Mouse (Mus musculus): ENCODE measurements around the gene Thegl. TPM values are rescaled to one million over a fixed set of nuclear protein-coding genes. Genes with fewer than 3 reads are reported as not detected.
"Not testable (repeated sequence)": the region's sequence is repeated elsewhere in the genome, so short reads cannot be mapped to it uniquely, and the experiment has no call there.

Thegl gene
- total RNA-seq (2021), result 1 to 10 TPM; 1.4 to 1.6 TPM
- long read RNA-seq, experiment 1, partial matches to known transcripts, result 2 of 3 reads
- long read RNA-seq, experiment 1, other reads (novel, unspliced or antisense), result 1 of 3 reads
- long read RNA-seq, experiment 2, partial matches to known transcripts, result 4 of 5 reads
- long read RNA-seq, experiment 2, other reads (novel, unspliced or antisense), result 1 of 5 reads

DNA sequence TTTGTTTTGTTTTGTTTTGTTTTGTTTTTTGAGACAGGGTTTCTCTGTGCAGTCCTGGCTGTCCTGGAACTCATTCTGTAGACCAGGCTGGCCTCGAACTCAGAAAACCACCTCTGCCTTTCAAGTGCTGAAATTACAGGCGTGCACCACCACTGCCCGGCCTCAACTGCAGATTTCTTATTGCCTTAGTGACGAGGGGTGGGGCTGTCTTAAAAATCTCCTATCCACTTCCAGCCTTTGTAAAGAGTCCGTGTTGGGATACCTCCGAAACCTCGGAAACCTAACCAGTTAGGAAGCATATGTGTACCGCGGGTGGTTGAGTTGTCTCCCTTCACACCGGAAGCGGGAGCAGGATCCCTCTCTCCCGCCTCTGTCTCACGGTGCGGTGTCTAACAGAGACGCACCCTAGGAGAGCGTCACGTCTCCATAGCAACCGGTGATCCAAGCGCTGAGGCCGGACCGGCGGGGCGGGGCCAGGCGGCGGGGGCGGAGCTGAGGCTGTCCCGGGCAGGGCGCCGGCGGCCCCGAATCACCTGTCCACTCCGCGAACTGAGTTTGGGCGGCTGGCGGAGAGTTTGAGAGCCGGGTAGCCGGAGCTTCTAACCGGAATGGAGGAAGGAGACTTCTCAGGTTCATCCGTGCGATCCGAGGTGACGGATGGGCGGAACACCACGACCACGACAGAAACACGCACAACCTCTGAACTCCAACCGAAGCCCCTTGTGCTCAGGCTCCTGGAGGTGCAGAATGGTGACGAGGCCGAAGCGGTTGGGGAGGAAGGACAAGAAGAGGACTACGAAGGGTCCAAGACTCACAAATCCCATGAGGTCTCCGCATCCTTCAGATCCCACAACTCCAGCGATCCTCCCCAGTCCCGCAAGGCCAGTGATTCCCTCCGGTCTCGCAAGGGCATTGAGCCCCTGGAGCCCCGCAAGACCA is at the start of gene Thegl:
TSS of gene Thegl (plus strand) at position 480 of the 939 bp plus-strand sequence.
- no peak within 1 kb of the TSS for H3K27ac ChIP-seq
- DNase-seq (ENCODE audit: low spot score in 2 of 2), result peak; percentile 67 to 70
- TF ChIP-seq CTCF (conservative IDR thresholded peaks at IDR 0.05), result no peak
- peak within 1 kb of the TSS; percentile 69 for H3K4me3 ChIP-seq

DNA sequence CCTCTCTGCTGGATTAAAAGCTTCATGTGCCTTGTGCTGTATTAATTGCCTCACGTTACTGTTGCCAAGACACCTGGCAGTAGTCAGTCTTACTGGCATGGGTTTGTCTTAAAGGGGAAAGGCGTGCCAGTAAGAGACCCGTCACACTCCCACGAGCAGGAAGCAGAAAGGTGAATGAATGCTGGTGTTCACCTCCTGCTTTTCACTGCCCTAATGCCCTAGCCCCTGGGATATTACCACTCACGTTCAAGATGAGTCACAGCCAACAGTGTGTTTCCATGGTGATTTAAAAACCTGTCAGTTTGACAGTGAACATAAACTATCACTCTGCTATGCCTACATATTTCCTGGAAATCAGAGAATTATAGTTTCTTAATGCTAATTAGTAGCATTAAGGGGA is 46.6 kb upstream of the Thegl start:
- no peak for TF ChIP-seq CTCF (conservative IDR thresholded peaks at IDR 0.05)
- H3K4me3 ChIP-seq, result no peak overlapping the region
- peak overlapping the region; percentile 10; the same call in 1 of the 2 replicates for H3K27ac ChIP-seq
- no peak for DNase-seq (ENCODE audit: low spot score in 2 of 2)

DNA sequence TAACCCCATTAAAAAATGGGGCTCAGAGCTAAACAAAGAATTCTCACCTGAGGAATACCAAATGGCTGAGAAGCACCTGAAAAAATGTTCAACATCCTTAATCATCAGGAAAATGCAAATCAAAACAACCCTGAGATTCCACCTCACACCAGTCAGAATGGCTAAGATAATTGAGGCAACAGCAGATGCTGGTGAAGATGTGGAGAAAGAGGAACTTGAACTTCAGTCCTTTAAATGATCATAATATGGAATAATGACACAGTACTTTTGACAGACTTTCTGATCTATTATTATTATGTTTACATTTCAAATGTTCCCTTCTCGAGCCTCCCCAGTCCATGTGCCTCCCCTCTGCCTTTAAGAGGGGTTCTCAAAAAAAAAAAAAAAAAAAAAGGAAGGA is 44.7 kb upstream of the Thegl start:
- not testable (repeated sequence) for H3K27ac ChIP-seq; DNase-seq (ENCODE audit: low spot score in 2 of 2)

DNA sequence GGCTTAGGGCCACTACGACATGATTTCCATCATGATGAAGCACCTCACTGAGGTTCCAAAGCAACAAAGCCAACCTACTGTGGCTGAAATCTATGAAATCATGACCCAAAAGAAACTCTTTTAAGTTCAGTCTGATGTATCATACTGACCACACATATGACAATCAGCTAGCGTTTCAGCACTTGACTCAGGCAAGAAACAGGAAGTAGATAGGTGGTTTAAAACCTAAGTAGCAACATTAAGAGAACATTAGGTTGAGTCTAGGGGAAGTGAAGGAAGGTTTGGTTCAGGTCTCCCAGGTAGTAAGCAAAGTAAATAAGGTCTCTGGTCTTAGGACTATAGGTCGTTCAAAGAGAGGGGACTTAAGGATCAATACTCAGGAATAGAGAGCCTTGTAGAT is 42.3 kb upstream of the Thegl start:
- no peak for DNase-seq (ENCODE audit: low spot score in 2 of 2)
- H3K27ac ChIP-seq, result no peak overlapping the region
- no peak for TF ChIP-seq CTCF (conservative IDR thresholded peaks at IDR 0.05)
- H3K4me3 ChIP-seq, result peak overlapping the region; percentile 99

More for the DNA sequence above, 44.7 kb upstream of the Thegl start:
- not testable (repeated sequence) for H3K4me3 ChIP-seq

DNA sequence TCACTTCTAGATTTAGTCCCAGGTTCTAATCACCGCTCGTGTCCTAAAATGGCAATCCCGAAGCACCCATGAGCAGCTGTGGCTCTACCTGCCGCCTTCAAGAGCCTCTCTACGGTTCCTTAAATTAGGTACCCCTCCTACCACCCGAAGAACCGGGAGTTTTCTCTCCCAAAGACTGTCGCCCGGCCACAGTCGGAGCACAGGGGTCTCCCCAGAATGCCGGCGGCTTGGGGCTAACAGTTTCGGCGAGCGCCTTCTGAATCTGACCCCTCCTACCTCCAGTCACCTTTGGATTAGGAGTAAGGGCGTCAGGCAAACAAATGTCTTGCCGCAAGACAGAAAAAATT is 41.6 kb upstream of the Thegl start:
- Histone ChIP-seq H3K4me3 (peak overlapping the region; percentile 99), H3K27ac (peak overlapping the region; percentile 96)
- DNase-seq (ENCODE audit: low spot score in 2 of 2), result no peak
- no peak for TF ChIP-seq CTCF (conservative IDR thresholded peaks at IDR 0.05)

DNA sequence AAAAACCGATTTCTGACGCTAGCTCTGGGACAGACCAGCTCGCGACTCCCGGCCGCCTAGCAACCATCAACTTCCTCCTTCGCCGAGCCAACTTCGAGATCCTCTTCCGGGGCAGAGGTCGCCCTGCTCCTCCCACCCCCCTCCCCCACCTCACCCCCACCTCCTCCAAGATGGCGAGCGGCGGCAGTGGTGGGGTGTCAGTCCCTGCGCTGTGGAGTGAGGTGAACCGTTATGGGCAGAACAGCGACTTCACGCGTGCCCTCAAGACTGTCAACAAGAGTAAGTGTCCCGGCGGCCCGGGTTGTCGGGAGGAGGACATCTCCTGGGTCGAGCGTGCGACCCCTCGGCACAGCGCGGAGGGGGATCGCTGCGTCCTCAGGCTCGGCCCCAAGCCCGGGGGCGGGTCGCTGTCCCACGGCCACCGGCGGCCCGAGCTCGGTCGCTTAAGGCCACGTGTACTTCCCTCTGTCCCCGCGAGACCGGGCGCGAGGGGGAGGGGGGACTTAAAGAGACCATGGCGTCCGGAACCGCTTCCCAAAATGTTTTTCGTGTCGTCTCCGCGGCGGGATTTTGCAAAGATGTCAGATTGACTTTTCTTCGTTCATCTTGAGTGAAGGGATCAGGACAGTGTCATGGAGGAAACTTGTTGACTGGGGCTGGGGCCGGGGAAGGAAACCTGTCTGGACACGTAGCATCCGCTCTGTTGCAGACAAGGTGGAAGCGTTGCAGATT is 41.1 kb upstream of the Thegl start, which contains the start of gene Srp72:
TSS of gene Srp72 (plus strand) at position 130 of the 732 bp plus-strand sequence.
- peak; percentile 70 to 84 for DNase-seq (ENCODE audit: low spot score in 2 of 2)
- Histone ChIP-seq H3K27ac (peak within 1 kb of the TSS; percentile 96), H3K4me3 (peak within 1 kb of the TSS; percentile 99)
- TF ChIP-seq CTCF (conservative IDR thresholded peaks at IDR 0.05), result no peak

DNA sequence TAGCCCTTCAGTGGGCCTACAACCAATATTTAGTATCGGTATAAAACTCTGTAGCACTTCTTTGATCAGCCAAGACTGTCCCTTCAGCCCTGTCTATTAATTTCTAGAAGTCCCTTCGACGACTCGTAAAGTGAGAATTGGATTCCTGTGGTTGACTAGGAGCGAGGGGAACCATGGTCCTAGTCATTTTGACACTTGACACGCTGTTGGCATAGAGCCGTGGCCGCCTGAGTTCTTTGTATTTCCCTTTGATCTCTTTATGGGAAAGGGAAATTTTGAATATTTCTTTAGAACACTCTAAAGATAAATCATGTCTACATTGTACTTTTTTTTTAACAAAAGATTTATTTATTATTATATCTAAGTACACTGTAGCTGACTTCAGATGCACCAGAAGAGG is 40.1 kb upstream of the Thegl start:
- TF ChIP-seq CTCF (conservative IDR thresholded peaks at IDR 0.05), result peak; percentile 28
- H3K4me3 ChIP-seq, result peak overlapping the region; percentile 99
- DNase-seq (ENCODE audit: low spot score in 2 of 2), result no peak
- H3K27ac ChIP-seq, result no peak overlapping the region

DNA sequence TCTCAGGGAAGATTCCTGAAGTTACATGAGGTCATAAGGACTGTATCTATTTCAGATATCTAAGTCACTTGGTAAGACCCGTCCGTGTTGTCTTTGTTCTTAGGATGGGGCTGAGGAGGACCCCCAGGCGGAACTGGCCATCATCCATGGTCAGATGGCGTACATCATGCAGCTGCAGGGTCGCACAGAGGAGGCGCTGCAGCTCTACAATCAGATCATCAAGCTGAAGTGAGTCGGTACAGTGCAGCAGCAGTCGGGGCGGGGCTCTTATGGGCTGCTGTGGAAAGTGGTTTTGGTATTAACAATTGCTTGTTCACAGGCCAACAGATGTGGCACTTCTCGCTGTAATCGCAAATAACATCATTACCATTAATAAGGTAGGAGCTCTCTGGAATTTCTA is 31.8 kb upstream of the Thegl start:
- no peak for DNase-seq (ENCODE audit: low spot score in 2 of 2)
- no peak overlapping the region for H3K4me3 ChIP-seq
- TF ChIP-seq CTCF (conservative IDR thresholded peaks at IDR 0.05), result no peak
- H3K27ac ChIP-seq, result no peak overlapping the region

DNA sequence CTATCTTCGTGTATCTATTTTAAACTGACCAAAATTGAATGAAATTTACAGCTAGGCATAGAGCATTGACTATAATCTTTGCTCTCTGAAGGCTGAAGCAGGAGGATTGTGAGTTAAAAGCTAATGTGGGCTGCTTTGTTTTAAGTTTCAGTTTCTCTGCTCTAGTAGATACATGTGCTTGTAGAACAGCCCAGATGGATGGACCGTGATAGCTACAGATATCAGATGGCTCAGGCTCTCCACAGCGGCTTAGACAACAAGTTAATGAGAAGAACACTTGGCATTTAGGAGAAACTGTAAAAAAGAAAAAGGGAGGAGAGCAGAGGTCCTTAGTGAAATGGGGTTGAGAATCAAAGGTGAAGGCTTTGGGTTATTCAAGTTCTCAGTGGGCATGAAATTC is 25.0 kb upstream of the Thegl start:
- Histone ChIP-seq H3K27ac (no peak overlapping the region), H3K4me3 (no peak overlapping the region)
- TF ChIP-seq CTCF (conservative IDR thresholded peaks at IDR 0.05), result no peak
- no peak for DNase-seq (ENCODE audit: low spot score in 2 of 2)

DNA sequence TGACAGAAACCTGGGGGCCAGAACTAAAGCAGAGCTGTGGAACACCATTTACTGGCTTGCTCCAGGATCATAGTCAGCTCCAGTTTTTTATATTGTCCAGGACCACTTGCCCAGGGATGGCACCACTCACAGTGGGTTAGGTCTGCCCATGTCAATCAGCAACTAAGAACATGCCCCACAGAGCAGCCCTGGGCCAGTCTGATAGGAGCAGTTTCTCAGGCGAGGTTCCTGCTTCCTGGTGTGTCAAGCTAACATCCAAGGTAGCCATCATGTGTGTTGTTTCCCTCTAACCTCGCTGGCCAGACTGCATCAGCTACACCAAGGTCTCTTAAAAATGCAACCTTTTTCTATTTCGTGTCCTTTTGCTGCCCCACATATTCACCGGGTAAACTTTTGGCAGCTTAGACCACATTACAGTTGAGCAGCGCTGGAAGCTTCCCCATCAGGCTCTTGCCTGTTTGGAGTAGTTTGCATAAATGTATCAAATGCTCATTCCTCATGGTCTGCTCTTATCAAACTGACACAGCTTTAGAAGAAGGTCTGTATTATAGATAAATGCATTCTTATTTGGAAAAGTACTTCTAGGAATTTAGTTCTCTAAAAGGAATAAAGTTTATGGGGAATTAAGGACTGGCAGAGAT is 22.5 kb upstream of the Thegl start:
- no peak overlapping the region for H3K4me3 ChIP-seq
- TF ChIP-seq CTCF (conservative IDR thresholded peaks at IDR 0.05), result no peak
- no peak overlapping the region for H3K27ac ChIP-seq
- no peak for DNase-seq (ENCODE audit: low spot score in 2 of 2)

DNA sequence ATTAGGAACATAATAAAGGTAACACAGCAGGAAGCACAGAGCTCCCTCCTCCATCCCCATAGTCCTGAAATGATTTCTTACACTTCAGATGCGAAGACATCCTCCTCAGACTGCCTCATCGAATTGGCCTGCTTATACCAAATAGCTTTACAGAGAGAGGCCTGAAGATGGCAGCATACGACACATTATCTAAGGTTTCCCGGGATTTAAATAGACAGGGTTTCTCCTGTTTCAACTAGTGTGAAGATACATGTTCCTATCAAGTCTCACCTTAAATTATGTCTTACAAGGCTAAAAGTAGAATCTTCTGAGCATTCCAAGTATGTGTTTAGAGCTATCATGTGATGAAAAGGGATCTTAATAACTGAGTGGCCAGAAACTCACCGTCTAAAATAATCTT is 17.4 kb upstream of the Thegl start:
- peak; percentile 29 to 39 for DNase-seq (ENCODE audit: low spot score in 2 of 2)
- Histone ChIP-seq H3K27ac (no peak overlapping the region), H3K4me3 (no peak overlapping the region)
- TF ChIP-seq CTCF (conservative IDR thresholded peaks at IDR 0.05), result peak; percentile 80

DNA sequence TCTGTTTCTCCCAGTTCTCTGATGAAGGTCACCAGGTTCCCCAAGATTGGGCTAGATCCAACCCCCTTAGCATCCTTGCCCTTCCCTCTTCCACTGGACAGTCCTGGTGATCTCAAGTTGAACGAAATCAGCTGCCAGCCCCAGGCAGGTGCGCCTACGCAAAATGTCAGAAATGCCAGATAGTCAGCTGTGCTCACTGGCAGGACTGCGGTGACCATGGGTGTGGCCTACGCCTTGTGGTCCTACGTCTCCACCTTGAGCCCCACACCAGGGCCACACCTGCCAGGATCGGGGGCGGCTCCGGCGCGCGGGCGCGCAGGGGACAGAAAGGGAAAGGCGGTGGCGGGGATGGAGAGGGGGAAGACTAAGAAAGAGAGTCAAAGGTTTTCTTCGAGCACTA is 14.6 kb upstream of the Thegl start:
- no peak for DNase-seq (ENCODE audit: low spot score in 2 of 2)
- TF ChIP-seq CTCF (conservative IDR thresholded peaks at IDR 0.05), result no peak
- Histone ChIP-seq H3K4me3 (no peak overlapping the region), H3K27ac (no peak overlapping the region)

All from layer of hippocampus, adult 2 months (tissue).